Mouse (Mus musculus) kidney, adult 18-20 months (tissue): Measurements from ENCODE around the gene Tep1.
"Not testable (repeated sequence)": the region's sequence is repeated elsewhere in the genome, so short reads cannot be mapped to it uniquely, and the experiment has no call there.

ENCODE experiments used
- DNase-seq: peaks from one replicate; pipeline ENCODE4 v3.0.0; 2021

The Tep1 gene

GRCm38 (mm10) chr14:50866966-50867365 is 3.4 kb downstream of the Tep1 start:
- DNase-seq, result no peak

- DNase-seq, result not testable (repeated sequence)
Measured at GRCm38 (mm10) chr14:50865005-50865404, 5.4 kb downstream of the Tep1 start.

DNA sequence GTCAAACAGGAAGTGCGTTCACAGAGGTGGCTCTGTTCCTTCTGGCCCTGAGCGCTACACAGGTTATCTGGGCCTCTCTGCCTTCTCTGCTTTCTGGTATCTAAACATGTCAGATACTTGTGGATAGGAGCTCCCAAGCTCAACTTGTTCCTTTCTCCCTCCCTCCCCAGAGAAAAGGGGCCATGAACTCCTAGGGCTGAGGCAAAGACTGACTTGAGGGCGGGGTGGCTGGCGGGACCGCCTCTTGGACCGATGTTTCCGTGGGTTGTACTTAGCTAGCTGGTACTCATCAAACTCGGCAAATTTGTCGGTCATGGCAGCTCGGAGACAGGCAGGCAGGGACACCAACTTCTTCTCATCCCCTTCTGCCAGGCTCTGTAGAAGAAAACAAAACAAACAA is 7.7 kb downstream of the Tep1 start:
- no peak for DNase-seq

DNA sequence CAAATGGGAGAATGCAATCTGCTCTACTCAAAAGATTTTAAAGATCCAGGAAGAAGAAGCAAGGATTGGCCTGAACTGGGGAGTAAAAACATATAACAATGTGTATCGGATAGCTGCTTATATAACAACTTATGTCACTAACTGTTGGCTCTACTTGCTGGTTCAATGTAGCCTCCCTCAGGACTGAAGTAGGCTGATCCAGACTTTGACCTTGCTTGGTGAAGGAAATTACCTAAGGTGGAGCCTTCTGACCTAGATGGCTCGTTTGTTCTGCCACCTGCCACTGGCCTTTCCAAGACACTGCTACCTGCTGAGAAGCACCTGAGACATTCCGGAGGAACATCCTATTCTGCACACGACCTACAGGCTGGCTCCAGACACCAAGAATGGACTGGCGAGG is 14.6 kb downstream of the Tep1 start:
- DNase-seq, result no peak

- DNase-seq, result no peak
Measured at GRCm38 (mm10) chr14:50837236-50837635, 33.1 kb downstream of the Tep1 start.

- DNase-seq, result no peak
Measured at GRCm38 (mm10) chr14:50834435-50834834, 35.9 kb downstream of the Tep1 start.

- no peak for DNase-seq
Measured at GRCm38 (mm10) chr14:50833964-50834363, 36.4 kb downstream of the Tep1 start.

- DNase-seq, result no peak
Measured at GRCm38 (mm10) chr14:50829878-50830277, 40.5 kb downstream of the Tep1 start.

- DNase-seq, result no peak
Measured at GRCm38 (mm10) chr14:50826579-50826978, 43.8 kb downstream of the Tep1 start.

DNA sequence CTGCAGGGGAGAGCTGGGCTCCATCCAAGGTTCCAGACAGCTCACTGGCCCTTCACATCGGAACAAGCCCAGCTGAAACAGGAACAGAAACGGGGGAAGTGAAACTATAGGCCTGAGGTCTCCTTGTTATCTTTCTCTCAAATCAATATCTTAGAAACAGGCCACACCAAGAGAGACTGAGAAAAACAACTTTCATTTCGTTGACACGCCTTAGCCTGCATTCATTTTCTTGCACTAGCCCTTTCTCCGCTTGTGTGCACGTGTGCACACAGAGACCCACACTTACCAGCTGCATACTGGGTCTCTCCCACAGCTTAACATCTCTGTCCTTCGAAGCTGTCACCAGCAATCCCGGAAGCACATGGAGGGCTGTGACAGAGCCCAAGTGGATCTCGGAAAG is 46.1 kb downstream of the Tep1 start:
- no peak for DNase-seq

GRCm38 (mm10) chr14:50823240-50823639 is 47.1 kb downstream of the Tep1 start:
- DNase-seq, result no peak

GRCm38 (mm10) chr14:50813060-50813459 is 57.3 kb downstream of the Tep1 start:
- DNase-seq, result no peak

DNA sequence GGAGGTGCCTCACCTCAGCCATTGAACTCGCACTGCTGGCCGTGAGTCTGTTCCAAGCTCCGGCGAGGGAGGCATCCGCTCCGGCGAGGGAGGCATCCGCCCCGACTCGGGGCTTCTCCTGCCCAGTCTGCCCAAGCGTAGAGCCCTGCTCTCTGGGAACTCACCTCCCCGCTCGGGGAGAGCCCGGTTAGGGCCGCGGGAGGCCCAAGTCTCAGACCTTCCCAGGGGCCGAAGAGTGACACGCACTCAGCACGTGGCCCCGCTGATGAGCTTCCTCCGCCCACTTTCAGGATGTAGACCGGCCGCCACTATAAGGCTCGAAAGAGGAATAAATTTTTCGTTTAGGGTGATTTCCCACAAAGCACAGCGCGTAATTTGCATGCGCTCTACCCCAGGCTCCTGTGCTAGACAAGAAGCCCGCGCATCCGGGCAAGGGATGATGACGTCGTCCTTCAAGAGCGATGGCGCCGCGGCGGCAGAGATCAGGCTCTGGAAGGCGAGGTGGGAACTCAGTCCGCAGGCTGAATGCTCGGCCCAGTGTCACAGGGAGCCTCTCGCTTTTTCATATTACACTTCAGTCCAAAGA is 62.8 kb downstream of the Tep1 start, which contains the start of the genes Ccnb1ip1 and Parp2:
Gene Ccnb1ip1 (minus strand): TSS at position 246 of the 586 bp plus-strand sequence.
Gene Parp2 (plus strand): TSS at position 355 of the 586 bp plus-strand sequence.
- DNase-seq, result peak; percentile 99

DNA sequence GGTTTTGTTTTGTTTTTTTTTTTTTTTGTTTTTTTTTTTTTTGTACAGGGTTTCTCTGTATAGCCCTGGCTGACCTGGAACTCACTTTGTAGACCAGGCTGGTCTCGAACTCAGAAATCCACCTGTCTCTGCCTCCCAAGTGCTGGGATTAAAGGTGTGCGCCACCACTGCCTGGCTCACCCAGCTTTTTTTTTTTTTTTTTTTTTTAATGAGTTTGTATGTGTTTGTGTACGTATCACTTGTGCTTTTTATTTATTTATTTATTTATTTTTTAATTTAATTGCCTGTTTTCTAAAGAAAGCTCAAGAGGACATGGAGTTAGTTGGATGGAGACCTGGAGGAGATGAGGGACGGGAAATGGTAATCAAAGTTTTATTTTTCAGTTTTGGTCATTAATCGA is 63.9 kb downstream of the Tep1 start:
- DNase-seq, result not testable (repeated sequence)

DNA sequence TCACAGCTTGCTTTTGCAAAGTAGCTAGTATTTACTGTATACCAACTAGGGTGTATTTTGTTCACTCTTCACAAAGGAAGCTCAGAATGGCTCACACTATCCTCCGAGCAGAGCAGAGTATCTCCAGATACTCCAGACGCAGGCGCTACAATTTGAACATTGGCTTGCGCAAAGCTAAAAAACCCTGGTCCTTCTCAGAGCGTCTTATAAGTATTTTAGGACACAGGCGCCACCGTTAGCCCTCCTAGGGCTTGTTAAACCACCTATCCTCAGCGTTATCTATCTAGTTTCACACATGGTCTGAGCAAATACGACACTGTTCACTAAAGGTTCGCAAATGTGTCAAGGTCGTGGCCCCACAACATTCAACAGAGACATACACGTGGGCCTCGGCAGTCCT is 65.7 kb downstream of the Tep1 start:
- no peak for DNase-seq

GRCm38 (mm10) chr14:50802843-50803562 is 67.4 kb downstream of the Tep1 start:
- DNase-seq, result no peak

DNA sequence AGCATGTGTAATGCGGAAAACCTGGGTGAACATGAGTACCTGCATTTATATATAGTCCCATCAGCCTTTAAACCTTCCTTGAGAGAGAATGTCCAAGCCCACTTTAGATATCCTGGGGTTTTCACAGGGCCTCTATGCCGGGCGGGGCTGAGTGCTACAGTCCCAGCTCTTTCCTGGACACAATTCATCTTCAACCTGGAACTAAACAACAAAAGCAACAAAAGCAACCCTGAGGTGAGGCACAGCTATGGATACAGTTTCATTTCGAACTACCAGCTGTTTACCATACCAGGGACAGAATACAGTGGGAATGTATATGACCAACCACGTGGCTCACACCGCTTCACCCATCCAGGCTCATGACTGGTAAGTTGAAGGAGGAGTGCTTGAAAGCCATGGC is 67.9 kb downstream of the Tep1 start:
- DNase-seq, result no peak

GRCm38 (mm10) chr14:50799502-50800259 is 70.7 kb downstream of the Tep1 start:
- DNase-seq, result peak; percentile 48

DNA sequence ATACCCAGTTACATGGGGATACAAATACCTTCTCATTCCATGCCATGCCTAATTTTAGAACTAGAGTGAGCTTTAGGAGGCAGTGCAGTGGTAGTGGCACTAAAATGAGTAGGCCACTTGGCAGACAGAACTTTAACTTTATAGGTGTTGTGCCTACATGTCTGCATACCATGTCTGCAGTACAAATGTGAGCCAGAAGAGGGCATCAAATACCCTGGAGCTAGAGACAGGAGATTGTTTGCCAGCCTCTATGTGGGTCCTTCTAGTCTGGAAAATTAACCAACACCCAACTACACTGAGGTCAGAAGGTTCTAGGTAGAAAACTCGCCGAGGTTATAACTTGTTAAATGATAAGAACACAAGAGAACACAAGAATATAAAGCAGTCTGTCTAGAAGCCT is 71.8 kb downstream of the Tep1 start:
- no peak for DNase-seq

DNA sequence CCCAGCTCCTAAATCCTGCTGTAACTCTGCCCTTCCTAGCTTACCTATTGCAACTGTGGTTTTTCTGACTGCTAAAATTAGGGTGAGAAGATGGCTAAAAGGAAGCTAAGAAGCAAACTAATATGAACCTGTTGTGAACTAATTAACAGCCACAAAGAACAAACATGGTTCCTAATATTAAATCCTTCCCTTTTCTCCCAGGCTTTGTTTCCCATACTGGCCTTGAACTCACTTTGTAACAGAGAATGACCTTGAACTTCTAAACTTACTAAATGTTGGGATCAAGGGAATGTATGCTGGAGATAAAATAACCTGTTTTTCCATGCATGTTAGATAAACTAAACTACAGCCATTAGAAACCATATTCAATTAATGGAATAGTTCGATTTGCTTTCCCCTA is 73.9 kb downstream of the Tep1 start:
- no peak for DNase-seq

DNA sequence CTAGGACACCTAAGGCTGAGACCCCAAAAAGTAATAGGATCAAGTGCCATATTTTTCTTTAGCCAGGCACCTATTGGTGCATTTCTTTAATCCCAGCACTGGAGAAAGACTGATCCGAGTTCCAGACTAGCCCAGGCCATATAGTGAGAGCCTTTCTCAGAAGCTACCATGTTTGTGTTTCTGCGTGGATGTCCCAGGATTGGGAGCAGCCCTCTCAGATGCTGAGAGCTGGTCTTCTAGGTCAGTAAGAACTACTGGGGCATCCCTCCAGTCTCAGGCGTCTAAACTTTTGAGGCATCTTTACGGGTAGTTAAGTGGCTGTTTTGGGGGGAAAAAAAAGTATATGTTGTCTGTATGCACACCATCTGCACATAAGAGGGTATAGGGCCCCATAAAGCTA is 74.4 kb downstream of the Tep1 start:
- no peak for DNase-seq

- no peak for DNase-seq
Measured at GRCm38 (mm10) chr14:50795261-50795935, 75.0 kb downstream of the Tep1 start.

DNA sequence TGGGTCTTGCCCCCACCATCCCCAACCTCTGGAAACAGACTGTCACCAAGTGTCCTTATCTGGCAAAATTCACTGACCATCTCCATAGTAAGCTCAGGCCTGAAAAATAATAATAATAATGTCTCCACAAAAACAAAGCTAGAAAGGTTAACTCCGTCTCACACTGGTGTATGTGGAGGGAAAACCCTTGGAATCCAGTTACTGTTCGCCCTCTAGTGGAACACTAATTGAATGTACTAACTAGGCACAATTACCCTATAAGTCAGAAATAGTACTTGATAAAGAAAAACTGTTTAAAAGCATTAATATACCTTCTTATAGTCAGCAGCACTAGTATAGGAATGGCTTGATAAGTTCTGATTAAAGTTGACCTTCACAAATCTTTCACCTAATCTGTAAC is 82.2 kb downstream of the Tep1 start:
- no peak for DNase-seq
